Mouse (Mus musculus): ENCODE measurements around the gene Ttll10.
A peak's percentile ranks its signal among the peaks of the same experiment; 100 is the strongest.

Gene Ttll10

DNA sequence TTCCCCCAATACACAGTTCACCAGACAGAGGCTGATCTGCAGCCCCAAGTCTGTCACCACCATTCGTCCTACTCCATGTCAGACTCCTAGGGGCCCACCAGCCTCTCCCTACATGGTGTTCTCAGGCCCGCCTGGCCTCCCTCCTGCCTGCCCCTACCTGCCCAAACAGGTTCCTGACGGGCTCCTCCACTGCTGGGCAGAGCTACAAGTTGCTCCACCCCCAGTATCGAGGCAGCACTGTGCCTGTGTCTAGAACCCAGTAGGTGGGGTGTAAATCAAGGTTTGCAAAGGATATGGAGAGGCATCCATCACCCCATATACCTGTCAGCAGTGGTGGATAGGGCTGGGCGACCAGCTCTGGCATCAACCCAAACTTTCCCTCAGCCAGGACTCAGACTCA lies at the start of gene Ttll10:
Gene Ttll10 (minus strand): TSS at position 154 of the 400 bp plus-strand sequence.
- no peak for DNase-seq (ENCODE audit: low spot score)

GRCm38 (mm10) chr4:156103342-156103741 lies 44.1 kb upstream of the Ttll10 start:
- no peak for DNase-seq (ENCODE audit: low spot score)

DNA sequence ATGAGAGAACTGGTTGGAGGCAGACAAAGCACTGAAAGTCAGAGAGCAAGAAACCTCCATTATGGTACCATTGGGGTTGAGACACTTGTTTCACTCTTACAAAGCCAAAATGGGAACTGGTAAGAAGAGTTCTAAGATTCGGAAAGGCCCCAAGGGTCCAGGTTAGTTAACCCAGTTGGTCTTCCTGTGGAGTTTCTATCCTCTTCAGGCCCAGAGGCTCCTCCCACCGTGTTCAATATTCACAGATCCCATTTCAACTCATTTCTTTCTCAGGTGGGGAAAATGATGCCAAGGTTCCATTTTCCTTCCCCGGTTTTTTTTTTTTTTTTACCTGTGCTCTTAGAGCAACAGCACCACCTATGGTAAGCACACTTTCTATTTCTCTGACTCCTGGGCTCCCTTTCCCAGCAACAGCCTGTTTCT lies 42.3 kb upstream of the Ttll10 start:
- DNase-seq (ENCODE audit: low spot score): no peak

- DNase-seq (ENCODE audit: low spot score): no peak
These were observed 41.3 kb upstream of the Ttll10 start for GRCm38 (mm10) chr4:156100501-156100900.

DNA sequence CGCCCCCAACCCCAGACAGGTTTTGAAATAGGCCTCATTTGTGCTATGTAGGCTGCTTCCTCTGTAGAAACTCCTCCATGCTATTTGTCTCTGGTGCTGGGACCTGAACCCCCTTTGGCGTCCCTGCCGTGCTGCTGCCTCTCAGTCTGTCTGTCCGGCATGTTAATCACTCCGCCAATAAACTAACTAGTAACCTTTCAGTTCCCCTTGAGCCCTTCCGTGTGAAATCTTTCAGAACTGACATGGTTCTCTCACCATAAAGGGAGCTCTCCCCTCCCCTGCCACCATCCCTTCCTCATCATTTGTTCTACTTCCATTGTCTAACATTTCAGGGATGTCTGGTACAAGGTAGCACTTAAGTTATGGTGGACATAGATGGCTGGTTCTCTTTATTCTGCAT lies 40.2 kb upstream of the Ttll10 start:
- no peak for DNase-seq (ENCODE audit: low spot score)

GRCm38 (mm10) chr4:156097770-156098366 lies 38.7 kb upstream of the Ttll10 start:
- DNase-seq (ENCODE audit: low spot score): no peak

GRCm38 (mm10) chr4:156096191-156096590 lies 37.0 kb upstream of the Ttll10 start:
- no peak for DNase-seq (ENCODE audit: low spot score)

- DNase-seq (ENCODE audit: low spot score): no peak
These were observed 34.5 kb upstream of the Ttll10 start for GRCm38 (mm10) chr4:156093758-156094157.

DNA sequence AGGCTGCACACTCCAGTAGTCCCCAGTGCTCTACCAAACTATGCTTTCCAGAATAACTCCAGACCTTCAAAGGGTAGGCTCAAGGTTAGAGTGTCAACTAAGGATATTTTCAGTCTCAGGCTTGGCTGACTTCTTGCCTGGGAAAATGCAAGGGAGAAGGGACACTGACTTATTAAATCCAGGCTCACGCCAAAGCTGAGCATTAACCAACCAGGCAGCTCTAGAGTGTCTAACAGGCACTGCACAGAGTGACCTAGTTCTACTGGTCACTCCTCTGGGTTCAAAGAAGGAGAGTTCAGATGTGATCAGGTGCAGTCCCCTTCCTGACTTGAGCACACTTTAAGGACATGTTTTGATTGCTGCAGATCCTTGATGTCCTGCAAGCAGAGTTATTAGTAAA lies 33.6 kb upstream of the Ttll10 start:
- DNase-seq (ENCODE audit: low spot score): no peak

GRCm38 (mm10) chr4:156091236-156091635 lies 32.0 kb upstream of the Ttll10 start:
- no peak for DNase-seq (ENCODE audit: low spot score)

- DNase-seq (ENCODE audit: low spot score): no peak
These were observed 28.3 kb upstream of the Ttll10 start for GRCm38 (mm10) chr4:156087398-156088087.

- DNase-seq (ENCODE audit: low spot score): no peak
These were observed 26.0 kb upstream of the Ttll10 start for GRCm38 (mm10) chr4:156085256-156085655.

DNA sequence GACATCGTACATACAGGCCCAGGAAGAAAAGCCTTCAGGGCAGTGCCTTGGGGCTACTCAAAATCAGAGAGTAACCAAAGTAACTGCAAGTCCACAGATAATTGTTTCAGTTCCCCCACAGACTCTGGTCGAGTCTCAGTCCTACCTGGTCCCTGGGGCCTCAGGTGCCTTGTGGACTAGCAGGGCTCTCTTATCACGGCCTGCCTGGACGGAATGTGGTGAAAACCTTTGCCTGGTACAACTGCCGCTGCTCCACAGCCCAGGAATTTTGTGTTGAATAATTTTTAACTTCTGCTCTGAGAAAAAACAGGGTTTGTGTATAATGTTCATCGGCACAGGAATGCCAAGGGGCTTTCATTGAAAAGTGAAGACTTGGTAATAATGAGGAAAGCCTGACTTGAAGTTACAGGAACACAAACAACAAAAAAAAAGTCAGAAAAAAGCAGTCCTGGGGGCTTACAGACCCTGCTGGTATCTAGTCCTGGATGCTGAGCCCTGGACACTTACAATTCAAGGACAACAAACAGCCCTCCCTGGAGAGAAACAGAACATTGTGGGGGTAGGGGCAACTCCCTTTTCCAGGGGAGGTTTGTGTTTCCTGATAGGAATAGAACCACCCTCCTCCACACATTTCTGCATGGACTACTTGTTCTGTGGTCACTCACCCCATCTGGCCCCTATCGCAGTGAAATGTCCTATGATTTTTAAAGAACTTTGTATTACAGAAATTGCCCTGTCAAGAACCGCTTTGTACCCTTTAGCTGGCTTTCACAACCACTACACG lies 25.1 kb upstream of the Ttll10 start:
- DNase-seq (ENCODE audit: low spot score): no peak

DNA sequence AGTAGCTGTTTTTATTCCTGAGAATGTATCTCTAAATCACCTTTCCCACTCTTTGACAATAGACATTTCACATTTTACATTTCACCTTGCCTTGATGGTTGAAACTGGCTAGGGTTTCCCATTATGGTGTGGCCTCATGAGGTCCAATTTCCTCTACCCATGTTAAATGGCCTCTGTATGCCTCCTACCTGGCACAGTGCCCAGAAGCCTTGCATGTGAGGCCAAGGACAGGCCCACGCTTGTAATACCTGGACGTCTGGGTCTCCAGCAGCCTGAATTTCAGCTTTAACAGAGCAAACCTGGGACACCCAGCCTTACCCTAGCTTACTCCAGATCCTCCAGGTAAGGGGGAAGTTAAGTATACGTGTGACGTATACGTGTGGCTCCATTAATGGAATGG lies 24.1 kb upstream of the Ttll10 start:
- no peak for DNase-seq (ENCODE audit: low spot score)

DNA sequence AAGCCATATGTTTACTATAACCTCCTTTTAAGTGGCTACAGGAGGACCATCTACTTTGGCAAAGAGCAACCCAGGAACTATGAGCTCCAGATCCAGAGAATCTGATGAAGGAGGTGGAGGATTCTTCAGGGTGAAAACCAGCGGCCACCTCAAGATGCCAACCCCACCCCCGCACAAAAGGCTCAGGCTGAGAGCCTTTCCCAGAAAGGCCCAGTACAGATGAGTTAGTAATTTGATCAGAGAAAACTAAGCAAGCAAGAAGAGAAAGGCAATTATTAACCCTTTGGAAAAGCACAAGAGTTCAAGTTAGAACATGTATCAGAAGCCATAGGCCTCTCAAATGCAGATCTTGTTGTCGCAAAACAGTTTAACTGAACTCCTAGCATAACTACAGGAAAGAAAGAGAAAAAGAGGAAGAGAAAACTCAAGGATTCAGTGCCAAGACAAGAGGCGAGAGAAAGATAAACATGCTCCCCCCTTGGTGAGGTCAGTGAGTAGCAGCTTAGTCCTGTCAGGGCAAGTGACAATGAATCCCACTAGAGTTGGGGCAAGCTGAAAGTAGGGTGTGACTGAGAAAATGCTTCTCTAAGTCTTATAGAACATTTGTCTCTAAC lies 23.5 kb upstream of the Ttll10 start:
- no peak for DNase-seq (ENCODE audit: low spot score)

GRCm38 (mm10) chr4:156077499-156078301 lies 18.5 kb upstream of the Ttll10 start:
- DNase-seq (ENCODE audit: low spot score): peak; percentile 57

DNA sequence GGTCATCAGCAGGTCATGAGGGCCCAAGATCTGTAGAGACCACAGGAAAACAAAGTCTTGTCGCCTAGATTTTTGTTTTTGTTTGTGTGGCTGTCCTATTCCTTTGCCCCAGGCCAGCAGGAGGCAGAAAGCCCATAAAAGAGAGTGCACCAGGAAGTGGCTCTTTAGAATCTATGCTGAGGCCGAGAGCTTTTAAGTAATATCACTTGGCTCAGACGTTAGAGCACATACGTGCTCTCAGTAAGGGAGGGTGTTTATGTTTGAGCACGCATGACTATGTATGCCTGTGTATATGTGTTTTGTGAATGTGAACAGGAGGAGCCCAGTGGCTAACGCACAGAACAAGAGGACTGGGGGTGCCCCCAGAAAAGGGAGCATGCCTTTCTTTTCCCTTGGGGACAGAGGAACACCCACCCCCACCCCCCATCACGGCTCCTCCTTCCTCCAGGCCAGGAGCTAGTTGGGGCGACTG lies 17.7 kb upstream of the Ttll10 start:
- no peak for DNase-seq (ENCODE audit: low spot score)

- DNase-seq (ENCODE audit: low spot score): no peak
These were observed 11.5 kb upstream of the Ttll10 start for GRCm38 (mm10) chr4:156070716-156071115.

DNA sequence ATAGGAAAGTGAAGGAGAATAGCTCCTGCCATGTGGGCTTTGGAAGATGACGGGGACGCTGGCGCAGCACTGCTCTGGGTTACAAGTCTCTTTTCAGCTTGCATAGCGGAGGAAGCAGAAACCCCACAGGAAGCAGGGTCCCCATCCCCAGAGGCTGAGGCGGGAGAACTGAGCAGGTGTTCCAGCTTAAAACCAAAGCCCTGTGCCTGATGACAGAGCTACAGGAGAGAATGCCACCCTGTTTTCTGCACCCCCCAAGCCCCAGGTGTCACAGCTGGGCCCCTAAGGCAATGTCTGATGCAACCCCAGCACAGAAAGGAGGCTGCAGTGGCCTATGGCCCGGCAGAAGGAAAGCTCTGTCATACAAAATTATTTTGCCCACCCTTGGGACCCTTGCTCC lies 11.1 kb upstream of the Ttll10 start:
- DNase-seq (ENCODE audit: low spot score): no peak

DNA sequence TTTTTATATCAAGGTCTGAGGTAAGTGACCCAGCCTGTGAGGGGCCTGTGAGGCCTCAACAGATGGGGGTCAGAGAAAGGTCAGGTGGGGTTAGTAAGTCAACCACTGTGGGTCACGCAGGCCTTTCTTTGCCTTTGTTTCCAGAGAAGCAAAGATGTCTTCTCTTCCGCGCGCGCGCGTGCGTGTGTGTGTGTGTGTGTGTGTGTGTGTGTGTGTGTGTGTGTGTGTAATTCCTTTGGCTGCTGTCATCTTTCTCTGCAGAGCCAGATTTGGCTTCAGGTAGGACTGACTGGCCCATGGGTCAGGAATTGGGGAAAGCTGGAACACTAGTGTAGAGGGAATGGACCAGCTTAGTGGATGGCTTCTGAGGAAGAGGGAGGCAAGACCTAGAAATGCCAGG lies 10.5 kb upstream of the Ttll10 start:
- no peak for DNase-seq (ENCODE audit: low spot score)

- DNase-seq (ENCODE audit: low spot score): no peak
These were observed 8.2 kb upstream of the Ttll10 start for GRCm38 (mm10) chr4:156067256-156067949.

Measured in retina, embryonic 14.5 days (tissue).